Mouse (Mus musculus): ENCODE measurements around the gene Rin1. TPM values are rescaled to one million over a fixed set of nuclear protein-coding genes. Genes with fewer than 3 reads are reported as not detected.

Rin1 gene
- polyA plus RNA-seq, 1 experiment from 2014 or later: 1.1 TPM

DNA sequence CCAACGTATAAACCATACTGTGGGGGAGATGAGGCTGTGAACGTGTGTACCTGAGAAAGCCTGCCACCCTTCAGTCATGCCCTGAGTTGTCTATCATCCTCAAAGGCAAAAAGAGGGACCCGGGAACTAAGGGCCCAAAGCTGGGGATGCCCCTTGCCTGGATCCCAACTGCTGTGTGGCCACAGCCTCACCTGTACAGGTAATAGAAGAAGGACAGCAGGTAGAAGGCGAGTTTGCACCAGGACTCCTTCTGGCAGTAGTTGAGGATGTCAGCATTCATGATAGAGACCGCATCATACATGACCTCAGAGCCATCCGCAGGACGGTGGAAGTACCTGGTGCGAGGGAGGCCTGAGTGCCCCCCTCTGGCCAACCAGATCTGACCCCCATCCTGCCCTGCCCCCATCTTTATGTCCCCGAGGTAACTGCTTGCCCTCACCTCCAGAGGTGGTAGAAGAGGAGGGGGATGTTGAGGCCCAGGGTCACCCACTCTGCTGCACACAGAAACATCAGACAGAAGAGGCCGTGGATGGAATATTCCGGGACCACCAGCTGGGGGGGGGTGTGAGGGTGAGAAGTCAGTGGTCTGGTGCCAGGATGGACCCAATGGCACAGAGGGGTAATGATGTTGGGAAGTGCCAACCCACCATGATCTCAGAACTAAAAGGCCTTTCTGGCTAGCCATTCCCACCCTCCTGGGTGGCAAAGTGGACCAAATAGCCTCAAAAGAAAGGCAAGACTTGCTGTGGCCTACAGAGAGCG is 43.4 kb downstream of the Rin1 start:
- DNase-seq (ENCODE audit: low spot score): no peak

- DNase-seq (ENCODE audit: low spot score): peak; percentile 86
These were observed 44.0 kb downstream of the Rin1 start for GRCm38 (mm10) chr19:5094243-5094632.

- DNase-seq (ENCODE audit: low spot score): no peak
These were observed 44.6 kb downstream of the Rin1 start for GRCm38 (mm10) chr19:5094746-5095417.

- DNase-seq (ENCODE audit: low spot score): no peak
These were observed 45.7 kb downstream of the Rin1 start for GRCm38 (mm10) chr19:5095887-5096474.

DNA sequence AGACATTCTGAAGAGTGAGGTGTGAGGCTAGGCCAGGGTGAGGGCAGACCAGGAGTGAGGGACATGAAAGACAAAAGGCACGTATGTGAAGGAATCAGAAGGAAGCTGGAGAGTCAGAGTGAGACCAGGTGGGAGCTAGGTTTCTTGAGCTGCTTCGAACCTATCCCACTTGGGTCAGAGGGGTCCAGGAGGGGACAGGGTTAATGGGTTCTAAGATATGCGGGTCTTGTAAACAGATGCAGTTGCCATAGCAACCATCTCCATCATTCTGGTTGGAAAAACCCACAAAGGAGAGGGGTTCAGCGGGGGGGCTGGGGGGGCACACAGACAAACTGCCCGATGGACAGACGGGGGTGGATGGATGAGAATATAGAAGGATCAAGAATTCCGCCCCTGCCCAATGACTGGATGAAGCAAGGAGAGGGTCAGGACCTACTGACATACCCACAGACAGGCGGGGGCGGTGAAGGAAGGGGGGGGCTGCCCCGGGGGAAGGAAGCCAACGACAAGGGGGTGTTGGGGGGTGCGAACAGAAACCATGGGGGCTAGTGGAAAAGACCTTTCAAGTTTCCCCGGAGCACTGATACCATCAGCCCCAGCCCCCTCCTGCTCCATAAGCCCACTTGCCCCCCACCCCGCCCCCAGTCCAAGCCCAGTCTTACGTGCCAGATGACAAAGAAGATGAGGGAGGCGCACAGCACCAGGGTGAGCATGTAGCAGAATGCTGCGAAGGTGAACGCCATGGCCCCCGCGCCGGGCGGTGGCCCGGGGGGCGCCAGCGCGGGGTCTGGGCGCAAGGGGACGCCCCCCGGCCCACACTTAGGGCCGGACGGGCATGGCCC is 47.5 kb downstream of the Rin1 start:
- DNase-seq (ENCODE audit: low spot score): no peak

DNA sequence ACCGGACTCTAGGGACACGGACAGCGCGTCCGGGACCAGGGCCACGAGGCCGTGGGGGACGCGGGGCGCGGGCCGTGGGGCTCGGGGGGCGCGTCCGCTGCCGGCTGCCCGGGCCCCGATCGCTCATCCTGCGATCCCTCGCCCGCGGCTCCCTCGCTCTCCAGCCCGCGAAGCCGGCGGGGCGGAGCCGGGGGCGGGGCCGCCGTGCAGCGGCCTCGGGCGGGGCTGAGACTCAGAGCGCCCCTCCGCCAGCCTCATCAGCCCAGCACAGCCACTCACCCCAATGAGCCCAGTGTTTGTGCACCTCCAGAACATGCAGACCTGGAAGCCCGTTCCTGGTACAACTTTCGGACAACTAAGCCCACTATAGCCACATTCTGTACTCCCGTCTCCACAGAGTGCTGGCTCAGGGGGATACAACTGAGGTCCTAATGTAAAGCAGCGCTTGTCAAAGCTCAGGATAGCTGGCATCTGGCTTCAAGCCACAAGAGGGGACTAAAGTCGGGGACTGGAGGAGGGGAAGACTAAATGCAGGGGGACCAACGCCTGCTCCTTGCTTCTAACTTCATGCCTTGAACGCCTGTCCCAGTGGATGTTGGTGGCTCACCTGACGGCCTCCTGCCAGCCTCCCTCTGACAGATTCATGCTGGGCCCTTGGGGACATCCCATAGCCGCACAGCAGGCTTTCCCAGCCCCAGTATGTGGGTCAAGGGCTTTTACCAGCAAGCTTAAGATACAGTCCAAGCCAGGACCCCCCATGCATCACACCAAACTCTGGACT is 48.3 kb downstream of the Rin1 start, which contains the start of gene Cnih2:
Gene Cnih2, minus strand, starts transcription at position 159 of the 781 bp plus-strand sequence.
- peak; percentile 66 for DNase-seq (ENCODE audit: low spot score)

DNA sequence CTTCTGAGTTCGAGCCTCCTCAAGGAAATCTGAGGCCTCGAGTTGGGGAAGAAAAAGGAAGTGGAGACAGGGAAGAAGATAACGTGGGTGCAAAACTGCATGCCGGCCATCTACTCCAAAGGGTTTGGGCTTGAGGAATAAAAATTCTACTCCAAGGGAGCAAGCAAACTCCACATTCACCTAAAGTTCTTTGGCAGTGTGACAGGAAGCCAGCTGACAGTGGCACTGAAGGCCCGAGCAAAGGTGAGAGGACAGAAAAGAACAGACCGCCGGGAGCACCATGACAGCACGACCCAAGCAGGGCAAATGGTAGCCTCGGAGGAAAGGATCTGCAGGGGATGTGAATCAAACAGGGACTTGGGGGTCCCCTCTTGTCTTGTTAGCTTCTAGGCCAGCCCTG is 55.8 kb downstream of the Rin1 start:
- DNase-seq (ENCODE audit: low spot score): no peak

Other genes with a start within 250 kb of the Rin1 start
- gene Gm21992, start 238.9 kb upstream of the Rin1 start, polyA plus RNA-seq (2015; fragmentation: Nextera tagmentation; extraction: Ambion mirVana): 35.6 and 36.7 TPM in 2 replicates
- gene Rbm14, start 238.8 kb upstream of the Rin1 start, polyA plus RNA-seq (2015; fragmentation: Nextera tagmentation; extraction: Ambion mirVana): 51.4 and 67.4 TPM in 2 replicates
- gene Ccs, start 211.1 kb upstream of the Rin1 start, polyA plus RNA-seq (2015; fragmentation: Nextera tagmentation; extraction: Ambion mirVana): 41.1 and 43.4 TPM in 2 replicates
- 0.13 TPM in 1 of 2 replicates, not detected in the other for gene Ccdc87, start 211.1 kb upstream of the Rin1 start, polyA plus RNA-seq (2015; fragmentation: Nextera tagmentation; extraction: Ambion mirVana)
- 11.3 and 12.4 TPM in 2 replicates for gene Ctsf, start 195.4 kb upstream of the Rin1 start, polyA plus RNA-seq (2015; fragmentation: Nextera tagmentation; extraction: Ambion mirVana)
- gene Actn3, start 172.6 kb upstream of the Rin1 start, polyA plus RNA-seq (2015; fragmentation: Nextera tagmentation; extraction: Ambion mirVana): 21.4 and 26.6 TPM in 2 replicates
- gene Zdhhc24, start 171.8 kb upstream of the Rin1 start, polyA plus RNA-seq (2015; fragmentation: Nextera tagmentation; extraction: Ambion mirVana): 10.2 and 12.6 TPM in 2 replicates
- gene Bbs1, start 143.9 kb upstream of the Rin1 start, polyA plus RNA-seq (2015; fragmentation: Nextera tagmentation; extraction: Ambion mirVana): 1.4 and 2.2 TPM in 2 replicates
- 101 and 102 TPM in 2 replicates for gene Dpp3, start 122.2 kb upstream of the Rin1 start, polyA plus RNA-seq (2015; fragmentation: Nextera tagmentation; extraction: Ambion mirVana)
- 0.47 and 0.81 TPM in 2 replicates for gene Peli3, start 107.4 kb upstream of the Rin1 start, polyA plus RNA-seq (2015; fragmentation: Nextera tagmentation; extraction: Ambion mirVana)
- 106 and 107 TPM in 2 replicates for gene Mrpl11, start 88.3 kb upstream of the Rin1 start, polyA plus RNA-seq (2015; fragmentation: Nextera tagmentation; extraction: Ambion mirVana)
- not detected in 2 replicates for gene Npas4, start 60.2 kb upstream of the Rin1 start, polyA plus RNA-seq (2015; fragmentation: Nextera tagmentation; extraction: Ambion mirVana)
- 1.5 and 1.7 TPM in 2 replicates for gene Slc29a2, start 26.6 kb upstream of the Rin1 start, polyA plus RNA-seq (2015; fragmentation: Nextera tagmentation; extraction: Ambion mirVana)
- 23.8 and 24.1 TPM in 2 replicates for gene B4gat1, start 11.7 kb upstream of the Rin1 start, polyA plus RNA-seq (2015; fragmentation: Nextera tagmentation; extraction: Ambion mirVana)
- 0.94 and 1.3 TPM in 2 replicates for gene AC124502.3, start 11.6 kb upstream of the Rin1 start, polyA plus RNA-seq (2015; fragmentation: Nextera tagmentation; extraction: Ambion mirVana)
- 66.4 and 67.6 TPM in 2 replicates for gene Brms1, start 9.1 kb upstream of the Rin1 start, polyA plus RNA-seq (2015; fragmentation: Nextera tagmentation; extraction: Ambion mirVana)
- 4.1 and 7.1 TPM in 2 replicates for gene Cd248, start 17.6 kb downstream of the Rin1 start, polyA plus RNA-seq (2015; fragmentation: Nextera tagmentation; extraction: Ambion mirVana)
- 0.32 and 0.33 TPM in 2 replicates for gene Tmem151a, start 35.0 kb downstream of the Rin1 start, polyA plus RNA-seq (2015; fragmentation: Nextera tagmentation; extraction: Ambion mirVana)
- gene Yif1a, start 38.1 kb downstream of the Rin1 start, polyA plus RNA-seq (2015; fragmentation: Nextera tagmentation; extraction: Ambion mirVana): 65.9 and 75.7 TPM in 2 replicates
- 0.91 and 1.2 TPM in 2 replicates for gene Cnih2, start 48.0 kb downstream of the Rin1 start, polyA plus RNA-seq (2015; fragmentation: Nextera tagmentation; extraction: Ambion mirVana)
- gene Rab1b, start 56.6 kb downstream of the Rin1 start, polyA plus RNA-seq (2015; fragmentation: Nextera tagmentation; extraction: Ambion mirVana): 246 and 252 TPM in 2 replicates
- gene Klc2, start 68.1 kb downstream of the Rin1 start, polyA plus RNA-seq (2015; fragmentation: Nextera tagmentation; extraction: Ambion mirVana): 6.6 and 8.7 TPM in 2 replicates
- gene Pacs1, start 222.6 kb downstream of the Rin1 start, polyA plus RNA-seq (2015; fragmentation: Nextera tagmentation; extraction: Ambion mirVana): 8.3 and 9.8 TPM in 2 replicates
- gene Sf3b2, start 245.0 kb downstream of the Rin1 start, polyA plus RNA-seq (2015; fragmentation: Nextera tagmentation; extraction: Ambion mirVana): 294 and 319 TPM in 2 replicates
- 0.36 and 0.44 TPM in 2 replicates for gene Gal3st3, start 247.8 kb downstream of the Rin1 start, polyA plus RNA-seq (2015; fragmentation: Nextera tagmentation; extraction: Ambion mirVana)